Mouse (Mus musculus): ENCODE results near the gene Kremen2.

Kremen2 gene

DNA sequence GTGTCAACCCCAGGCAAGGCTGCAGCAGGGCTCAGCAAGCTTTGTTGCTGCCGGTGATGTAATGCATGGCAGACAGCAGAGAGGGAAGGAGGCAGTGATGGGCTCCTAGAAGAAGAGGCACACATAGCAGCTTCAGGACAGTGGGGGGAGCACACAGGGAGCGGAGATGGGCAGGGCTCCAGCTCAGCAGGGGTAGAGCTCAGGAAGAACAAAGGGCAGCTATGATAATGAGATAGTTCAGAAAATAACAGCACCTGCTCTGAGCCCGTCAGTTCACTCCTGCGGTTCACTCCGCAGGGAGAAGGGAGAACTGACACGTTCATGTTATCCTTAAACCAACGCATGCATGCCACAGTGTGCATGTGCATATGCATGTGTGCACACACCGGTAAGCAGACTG is 13.2 kb upstream of the Kremen2 start:
- DNase-seq, result no peak

DNA sequence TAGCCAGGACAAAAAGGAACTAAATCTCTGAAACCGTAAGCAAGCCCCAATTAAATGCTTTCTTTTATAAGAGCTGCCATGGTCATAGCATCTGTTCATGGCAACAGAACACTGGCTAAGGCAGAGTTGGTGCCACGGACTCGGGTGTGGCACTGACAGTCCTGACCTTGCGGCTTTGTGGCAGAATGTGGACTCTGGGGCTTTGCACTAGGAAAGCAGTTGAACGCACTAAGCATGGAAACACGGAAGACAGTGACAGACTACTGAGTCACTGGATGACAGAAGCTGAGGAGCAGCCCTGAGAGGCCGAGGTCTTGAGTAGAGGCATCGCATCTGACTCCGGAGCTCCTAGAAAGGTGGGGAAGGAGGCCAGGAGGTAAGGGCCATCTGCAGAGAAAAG is 11.9 kb upstream of the Kremen2 start:
- DNase-seq, result no peak

DNA sequence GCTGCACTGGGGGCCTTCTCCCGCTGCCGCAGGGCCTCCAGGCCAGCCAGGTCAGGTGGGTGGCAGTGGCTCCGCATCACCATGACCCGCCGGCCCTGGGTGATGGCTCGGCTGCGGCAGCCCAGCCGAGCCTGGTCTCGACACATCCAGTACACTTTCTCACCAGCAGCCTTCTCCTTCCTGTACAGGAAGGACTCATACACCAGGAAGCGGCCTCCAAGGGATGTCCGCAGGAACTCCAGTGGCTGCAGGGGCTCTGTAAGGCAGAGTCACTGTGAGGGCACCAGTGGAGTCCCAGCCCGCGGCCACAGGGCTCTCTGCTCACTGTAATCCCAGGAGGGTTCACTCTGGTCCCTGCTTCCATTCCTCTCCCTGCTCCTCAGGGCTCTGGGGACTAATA is 10.1 kb upstream of the Kremen2 start:
- DNase-seq, result peak; percentile 29

DNA sequence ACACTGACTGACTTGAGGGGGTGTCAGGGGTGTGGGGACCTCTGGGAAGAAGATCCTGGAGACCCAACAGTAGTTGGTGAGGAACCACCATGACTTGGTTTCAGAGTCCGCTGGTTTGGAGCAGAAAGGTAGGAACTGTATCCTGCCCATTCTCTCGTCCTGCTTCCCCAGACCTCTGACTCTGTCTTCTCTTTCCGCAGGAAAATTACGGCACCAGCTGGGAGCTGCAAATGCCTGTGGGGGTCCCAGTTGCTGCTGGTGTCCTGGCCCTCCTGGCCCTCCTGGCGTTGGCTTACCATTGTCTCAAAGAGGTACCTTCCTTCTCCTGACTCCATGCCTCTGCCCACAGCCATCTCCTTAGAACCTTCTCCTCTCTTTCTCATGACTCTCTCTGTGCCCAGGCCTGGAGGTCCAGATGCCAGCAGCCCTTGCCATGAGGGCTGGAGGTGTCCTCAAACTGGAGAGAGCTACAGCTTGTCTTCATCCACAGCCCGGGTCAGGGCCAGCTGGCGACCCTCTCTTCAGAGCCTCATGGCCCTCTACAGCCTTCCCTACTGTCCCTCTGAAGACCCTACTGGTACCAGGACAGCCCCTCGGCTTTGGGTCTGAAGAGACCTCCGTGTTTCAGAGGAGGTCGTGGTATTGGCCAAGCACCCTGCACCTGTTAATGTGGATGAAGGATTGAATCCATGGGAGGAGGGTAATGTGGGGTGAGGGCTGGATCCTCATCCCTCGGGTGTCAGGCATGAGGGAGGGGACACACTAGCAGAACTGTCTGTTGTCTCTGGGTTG is 4.0 kb upstream of the Kremen2 start:
- no peak for DNase-seq

DNA sequence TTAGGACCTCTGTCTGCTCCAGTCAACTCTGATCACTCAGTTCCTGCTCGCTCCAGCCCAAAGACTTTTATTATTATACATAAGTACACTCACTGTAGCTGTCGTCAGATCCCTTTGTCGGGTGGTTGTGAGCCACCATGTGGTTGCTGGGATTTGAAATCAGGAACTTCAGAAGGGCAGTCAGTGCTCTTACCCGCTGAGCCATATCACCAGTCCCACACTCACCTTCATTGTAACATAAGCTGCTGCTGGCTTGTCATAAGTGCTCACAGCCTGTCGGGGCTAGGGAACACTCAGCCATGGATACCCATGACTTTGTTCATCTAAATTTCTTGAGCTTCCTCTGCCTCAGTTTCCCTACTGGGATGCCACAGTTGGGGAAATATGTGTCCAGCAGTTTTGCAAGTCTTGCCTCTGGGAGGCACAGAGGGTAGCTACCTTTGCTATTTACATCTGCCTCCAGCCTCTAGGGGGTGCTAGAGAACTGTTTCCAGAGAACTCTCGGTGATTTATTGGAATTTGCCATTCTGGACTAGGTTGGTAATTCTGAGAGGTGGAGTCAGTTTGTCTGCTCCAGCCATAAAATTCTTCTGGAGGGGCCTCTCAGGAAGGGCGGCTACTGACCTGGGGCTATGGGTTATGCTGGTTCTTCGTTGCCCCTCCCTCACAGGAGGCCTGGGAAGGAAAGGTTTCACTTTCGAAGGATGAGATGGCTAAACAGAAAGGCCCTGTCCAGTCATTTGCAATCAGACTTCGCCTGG is 3.2 kb upstream of the Kremen2 start:
- DNase-seq, result peak; percentile 77

DNA sequence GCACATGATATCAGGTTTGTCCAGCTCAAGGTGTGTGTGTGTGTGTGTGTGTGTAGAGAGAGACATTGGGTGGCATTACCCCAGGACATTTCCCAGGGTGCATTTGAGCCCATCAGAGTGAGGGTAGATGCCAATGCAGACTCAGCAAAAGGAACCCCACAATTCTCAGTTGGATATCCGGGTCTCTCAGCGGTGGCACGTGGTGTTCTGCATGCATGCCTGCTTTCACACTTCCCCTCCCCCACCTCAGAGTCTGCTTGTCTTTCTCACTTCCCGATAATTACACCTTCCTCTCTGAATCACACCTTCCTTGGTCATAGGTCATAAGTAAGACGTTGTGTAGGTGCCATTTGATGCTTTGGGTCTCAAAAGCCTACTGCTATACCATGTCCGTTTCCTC is 2.4 kb upstream of the Kremen2 start:
- DNase-seq, result no peak

DNA sequence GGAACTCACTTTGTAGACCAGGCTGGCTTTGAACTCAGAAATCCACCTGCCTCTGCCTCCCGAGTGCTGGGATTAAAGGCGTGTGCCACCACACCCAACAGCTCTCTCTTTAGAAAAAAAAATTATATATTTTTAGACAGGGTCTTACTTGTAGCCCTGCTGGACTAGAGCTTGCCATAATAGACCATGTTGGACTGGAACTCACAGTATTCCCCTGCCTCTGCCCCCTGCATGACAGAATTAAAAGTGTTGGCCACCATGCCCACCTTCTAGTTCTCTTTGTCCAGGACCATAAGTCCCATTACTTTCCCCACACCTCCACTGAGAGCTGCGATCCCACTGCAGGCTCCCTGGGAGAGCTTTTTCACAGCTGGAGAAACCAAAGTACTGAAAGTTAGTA is 1.8 kb upstream of the Kremen2 start:
- no peak for DNase-seq

DNA sequence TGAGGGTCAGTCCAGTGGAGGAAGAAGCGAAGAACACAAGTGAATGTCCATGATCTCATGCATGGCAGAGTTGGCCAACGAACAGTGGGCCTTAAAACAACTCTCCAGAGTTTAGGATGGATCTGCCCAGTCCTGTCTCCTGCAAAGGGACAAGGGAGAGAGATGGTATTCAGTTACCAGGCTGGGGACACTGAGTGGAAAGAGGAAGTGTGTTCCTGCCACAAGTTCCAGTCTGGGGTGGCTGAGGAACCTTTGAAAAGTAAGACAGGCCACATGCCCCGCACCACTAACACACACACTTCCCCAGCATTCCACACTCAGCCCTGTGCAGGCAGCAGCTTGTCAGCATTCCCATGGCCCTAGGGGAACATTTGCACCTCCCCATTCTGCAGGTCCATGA is 1.1 kb upstream of the Kremen2 start:
- no peak for DNase-seq

DNA sequence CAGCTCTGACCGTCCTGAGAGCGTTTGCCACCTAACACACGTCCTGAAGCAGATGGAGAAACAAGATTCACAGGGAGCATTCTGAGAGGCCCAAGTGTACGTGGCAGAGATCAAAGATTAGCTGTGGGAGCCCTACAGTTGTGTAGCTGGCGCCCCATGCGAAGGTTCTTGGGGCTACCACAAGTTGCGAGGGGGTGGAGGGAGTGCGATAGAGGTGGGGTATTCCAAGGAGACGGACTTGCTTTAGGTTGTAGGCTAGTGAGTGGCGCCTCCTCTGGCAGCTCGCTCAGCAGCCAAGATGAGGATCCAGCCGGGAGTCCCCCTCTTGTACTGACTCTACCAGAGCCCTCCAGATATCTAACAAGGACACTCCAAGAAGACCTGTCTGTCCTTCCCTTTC is 678 bp upstream of the Kremen2 start:
- no peak for DNase-seq

DNA sequence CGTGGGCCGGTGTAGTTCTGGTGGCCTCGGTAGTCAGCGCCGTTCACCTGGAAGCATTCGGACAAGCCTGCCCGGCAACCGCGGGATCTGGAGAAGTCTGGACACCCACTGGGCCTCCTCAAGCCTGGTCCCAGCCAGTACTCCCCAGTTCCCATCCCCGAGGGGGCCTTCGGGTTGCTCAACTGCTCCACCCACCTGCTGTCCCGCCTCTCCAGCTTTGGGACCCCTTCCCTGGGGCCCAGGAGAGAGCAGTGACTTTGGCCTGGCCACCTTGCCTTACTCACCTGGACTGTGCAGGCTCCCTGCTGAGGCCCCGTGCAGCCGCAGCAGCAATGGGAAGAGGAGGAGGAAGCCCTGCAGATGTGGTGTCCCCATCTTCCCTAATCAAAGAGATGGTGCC is 982 bp downstream of the Kremen2 start:
- DNase-seq, result no peak

DNA sequence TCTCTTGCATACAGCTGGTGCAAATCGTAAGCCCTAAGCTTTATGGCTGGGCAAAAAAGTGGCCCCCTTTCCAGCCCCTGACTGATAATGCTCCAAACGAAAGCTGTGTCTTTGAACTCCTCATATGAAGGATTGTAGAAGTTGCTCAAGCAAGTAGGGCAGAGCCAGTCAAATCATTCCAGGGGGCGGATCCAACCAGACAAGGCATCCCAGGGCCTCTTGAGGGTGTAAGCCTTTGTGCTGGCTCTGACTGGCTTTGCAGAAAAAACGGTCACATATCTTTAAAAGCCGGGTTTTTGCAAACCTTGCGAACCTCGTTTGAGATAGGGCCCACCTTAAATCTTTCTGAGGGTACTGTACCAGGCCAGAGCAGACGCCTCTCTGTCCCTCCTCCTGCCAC is 1.6 kb downstream of the Kremen2 start:
- DNase-seq, result no peak

DNA sequence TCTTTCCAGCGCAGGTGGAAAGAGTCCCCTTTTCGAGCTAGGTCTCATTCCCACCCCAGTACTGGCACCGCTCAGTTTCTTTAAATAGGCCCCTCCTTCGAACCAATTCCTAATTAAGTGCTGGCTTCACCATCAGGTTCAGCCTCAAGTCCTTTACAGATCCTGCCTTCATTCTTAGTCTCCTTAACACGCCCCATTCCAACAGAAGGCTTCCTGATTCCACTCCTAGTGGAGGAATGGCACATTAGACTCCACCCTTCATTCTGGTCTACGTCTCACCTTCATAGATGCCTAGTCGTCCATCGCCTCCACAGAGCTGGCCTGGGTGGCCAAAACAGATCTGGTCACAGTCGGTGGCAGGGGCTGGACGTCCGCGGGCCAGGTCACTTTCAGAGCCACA is 2.7 kb downstream of the Kremen2 start:
- DNase-seq, result no peak

DNA sequence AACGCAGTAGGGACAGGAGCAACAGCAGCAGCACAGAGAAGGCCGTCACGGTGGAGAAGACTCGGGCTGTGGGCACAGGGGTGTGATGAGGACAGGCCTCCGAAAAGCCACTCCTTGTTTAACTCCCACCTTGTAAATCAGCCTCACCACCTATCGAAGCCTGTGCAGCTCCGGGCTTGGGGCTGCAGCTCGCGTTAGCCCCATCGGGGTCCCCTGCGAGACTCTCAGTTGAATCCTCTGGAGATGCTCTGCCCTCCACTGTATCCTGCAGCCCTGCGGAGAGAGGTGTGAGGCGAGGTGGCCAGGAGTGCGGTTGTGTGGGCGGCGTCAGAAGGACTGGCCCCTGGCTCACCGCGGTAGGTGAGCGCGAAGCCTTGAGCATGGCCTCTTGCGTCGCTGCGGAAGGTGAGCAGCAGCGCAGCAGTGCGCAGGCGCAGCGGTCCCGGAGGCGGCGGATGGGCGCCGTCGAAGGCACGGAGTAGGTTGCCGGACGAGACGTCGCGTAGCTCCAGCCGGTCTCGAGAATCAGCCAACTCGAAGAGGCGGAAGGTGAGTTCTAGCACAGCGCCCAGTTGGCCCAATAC is 3.3 kb downstream of the Kremen2 start:
- peak; percentile 44 for DNase-seq

DNA sequence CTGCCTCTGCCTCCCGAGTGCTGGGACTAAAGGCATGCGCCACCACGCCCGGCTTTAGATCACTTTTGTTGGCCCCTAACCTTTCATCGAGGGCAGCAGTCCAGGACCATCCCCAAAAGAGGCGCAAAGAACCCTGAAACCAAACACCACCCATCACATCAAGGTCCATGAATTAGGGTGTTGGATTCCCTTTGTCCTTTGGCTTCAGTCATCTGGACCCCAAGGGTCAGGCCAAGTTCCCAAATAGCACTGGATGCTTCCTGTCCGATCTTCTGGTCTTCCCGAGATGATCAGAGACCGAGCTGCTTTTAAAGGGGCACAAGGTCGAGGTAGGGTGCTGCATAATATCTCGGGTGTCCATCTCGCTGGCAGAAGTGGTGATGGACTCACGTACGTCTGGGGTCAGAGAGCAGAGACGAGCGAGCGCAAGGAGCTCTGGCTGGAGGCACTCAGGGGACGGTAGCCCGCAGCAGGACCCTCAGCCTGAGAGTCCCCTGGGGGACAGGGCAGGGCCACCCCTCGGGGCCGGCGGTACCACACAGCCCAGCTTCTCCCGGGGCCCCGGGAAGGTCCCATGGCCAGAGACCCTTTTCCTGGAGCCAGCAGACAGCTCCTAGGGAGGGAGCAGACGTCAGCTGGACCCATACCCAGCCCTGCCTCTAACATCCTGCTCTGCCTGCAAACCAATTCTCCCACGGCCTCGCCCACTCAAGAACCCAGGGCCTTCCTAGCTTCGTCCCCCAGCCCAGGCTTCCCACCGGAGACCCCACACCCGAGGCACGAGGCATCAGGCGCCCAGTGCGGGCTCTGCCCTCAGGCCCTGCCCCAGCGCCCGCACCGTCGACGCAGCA is 4.0 kb downstream of the Kremen2 start:
- DNase-seq, result no peak

DNA sequence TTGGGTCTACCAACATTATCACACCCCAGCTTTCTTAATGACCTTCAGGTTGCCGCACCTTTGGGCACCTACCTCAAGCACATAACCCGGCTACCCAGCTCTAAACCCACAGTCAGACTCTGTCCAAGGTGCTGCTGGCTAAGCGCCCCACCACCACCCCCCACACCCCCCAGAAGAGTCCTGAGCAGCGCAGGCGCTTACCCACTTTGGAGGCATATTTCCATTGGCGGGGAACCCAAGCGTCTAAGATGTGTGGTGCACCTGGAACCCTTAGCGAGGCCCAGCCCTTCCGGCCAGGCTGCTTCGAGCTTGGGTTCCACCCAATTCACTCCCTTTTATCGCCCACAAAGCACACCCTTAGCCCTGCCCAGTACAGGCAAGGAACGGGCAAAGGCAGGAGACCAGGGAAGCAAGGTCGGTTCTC is 5.0 kb downstream of the Kremen2 start, which contains the start of gene Paqr4:
TSS of gene Paqr4 (minus strand) at position 270 of the 424 bp plus-strand sequence.
- no peak for DNase-seq

DNA sequence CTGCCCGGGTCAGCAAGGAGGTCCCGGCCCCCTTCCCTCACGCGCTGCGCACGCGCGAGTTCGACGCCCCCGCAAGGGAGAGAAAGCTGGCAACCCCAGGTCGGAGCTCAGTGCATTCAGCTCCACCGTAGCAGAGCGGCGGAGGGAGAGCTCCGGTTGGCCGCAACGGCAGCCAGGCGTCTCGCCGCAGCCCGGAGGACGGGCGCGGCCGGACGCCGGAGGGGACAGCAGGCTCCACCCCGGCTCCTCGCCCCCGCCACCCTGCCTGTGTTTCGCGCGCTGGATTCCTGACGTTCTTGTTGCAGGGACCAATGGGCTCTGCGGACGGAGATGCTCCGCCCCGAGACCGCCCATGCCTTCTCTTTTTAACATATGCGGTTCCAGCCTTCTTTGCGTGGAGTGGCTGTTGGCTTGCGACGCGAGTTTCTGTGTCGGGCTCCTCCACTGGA is 5.5 kb downstream of the Kremen2 start:
- DNase-seq, result peak; percentile 87

DNA sequence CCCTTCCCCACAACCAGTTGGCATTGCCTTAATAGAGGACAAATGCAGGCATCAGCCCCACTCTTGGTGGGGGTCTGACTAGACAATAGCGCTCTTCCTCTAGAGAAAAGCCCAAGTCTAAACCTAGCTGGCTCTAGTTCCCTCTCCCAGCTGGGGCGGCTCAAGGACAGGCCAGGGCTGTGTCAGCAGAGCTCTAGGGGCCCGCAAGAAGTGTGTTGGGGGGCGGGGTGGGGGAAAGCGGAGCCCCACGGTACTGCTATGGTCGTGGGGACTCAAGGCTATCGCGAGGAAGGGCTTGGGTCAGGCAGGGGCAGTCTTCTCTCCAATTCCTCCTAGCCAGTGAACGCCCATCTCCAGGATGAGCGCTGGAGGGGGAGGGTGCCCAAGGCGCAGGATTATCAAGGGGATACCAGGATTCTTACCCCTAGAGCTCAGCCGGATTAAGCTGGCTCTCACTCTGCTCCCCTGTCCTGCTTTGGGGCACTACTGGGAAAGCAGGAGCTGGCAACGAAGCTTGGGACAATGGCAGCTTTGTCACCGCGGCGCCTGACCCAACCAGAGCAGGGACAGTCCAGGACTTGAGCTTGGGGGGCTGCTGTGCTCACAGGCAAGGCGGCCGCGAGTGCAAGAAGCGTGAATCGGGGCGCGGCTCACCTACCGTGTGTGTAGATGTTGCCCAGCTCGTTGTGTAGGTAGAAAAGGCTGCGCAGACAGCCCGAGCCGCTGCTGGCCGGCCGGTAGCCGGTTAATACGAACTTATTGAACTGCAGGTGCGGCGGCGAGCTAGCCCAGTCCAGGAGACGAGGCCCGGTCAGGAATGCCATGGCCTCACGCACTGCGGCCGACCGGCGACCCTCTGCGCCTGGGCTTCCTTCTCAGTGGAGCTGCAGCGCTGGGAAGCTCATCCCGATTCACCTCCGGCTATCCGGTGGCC is 6.2 kb downstream of the Kremen2 start:
- no peak for DNase-seq

DNA sequence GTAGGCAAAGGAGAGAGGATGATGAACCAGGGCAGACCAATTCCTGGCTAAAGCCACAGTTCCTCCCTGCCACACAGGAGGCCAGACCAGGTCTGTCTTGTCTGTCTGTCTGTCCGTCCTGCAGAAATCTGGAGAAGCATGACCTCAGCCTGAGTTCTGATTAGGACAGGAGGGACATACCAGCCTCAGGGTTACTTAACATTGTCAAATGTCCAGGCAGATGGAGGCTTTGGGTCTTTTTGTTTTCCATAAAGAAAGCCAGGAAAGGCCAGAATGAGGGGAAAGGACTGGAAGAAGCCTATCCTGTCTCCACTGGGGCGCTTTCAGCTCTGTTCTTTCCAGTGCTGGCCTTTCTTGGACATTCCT is 6.8 kb downstream of the Kremen2 start:
- no peak for DNase-seq

DNA sequence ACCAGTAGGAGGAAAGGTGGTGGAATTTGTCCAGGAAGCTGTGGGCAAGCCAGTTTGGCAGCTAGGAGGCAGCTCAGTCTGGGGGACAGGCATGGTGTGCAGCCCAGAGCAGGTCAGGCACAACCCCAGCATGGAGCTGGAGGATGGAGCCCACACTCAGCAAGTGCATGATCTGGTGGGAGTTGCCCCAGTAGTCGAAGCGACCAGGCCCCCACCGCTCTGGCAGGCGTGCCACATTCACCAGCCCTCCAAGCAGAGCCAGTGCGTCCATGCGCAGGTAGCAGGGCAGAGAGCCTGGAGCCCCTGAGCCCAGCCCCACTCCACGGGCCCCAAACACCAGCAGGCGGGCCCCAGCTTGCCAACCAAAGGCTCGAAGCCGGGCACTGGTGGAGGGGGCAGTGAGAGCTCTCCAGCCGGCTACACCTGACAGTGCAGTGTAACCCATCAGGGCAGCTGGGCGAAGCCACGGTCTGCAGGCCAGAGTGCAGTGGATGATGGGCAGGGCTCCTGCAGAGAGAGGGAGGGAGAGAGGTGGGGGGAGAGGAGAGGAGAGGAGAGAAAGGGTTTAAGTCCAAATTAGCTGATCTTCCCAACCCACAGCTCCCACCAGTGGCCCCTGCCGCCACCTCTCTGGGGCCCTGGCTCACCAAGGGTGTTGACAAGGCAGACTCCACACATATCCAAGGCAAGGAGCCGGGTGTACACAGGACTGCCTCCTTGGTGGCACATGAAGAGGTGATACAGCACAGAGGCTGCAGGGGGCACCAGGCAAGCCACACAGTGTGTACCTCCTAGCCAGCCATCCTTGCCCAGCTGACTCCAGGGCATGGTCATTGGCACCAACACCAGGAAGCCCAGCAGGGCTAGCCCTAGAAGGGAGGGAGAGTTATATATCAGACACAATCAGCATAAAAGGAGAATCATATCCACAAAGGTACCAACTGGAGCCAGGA is 7.9 kb downstream of the Kremen2 start:
- no peak for DNase-seq

DNA sequence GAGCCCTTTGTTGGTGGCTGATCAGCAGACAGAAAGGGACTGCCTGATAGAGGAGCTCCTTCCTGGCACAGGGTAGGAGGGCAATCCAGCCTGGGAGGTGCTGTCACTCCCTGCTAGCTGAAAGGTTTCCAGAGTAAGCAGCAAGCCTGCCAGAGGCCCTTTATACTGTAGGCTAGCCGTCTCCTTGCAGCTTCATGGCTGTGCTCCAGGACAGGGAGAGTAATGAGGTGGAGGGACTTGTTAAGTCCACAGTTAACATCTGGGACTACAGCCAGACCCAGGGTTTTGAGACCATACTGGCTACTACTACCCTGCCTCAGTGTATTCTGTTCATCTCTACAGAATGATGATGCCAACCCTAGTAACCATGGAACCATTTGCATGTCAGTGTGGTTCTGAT is 11.3 kb downstream of the Kremen2 start:
- no peak for DNase-seq

DNA sequence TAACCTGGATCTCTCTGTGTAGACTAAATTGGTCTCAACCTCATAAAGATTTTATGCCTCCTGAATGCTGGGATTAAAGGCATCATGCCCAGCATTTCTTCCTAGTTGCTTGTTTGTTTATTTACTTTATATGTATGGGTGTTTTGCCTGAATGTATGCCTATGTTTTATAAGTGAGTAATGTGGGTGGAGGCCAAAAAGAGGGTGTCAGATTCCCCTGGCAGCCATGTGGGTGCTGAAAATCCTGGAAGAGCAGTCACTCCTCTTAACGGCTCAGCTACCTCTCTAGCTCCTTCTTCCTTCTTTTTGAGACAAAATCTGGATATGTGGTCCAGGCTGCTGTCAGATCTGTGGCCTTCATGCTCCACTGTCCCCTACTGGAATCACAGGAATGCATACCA is 15.2 kb downstream of the Kremen2 start:
- no peak for DNase-seq
